Mouse (Mus musculus) lung, postnatal 25 days (tissue): ENCODE results near the gene Ano6.
A peak's percentile ranks its signal among the peaks of the same experiment; 100 is the strongest.

Experiments
- DNase-seq: peaks from one replicate; pipeline ENCODE4 v3.0.0; 2022; ENCODE audit warnings: low spot score

Gene Ano6

DNA sequence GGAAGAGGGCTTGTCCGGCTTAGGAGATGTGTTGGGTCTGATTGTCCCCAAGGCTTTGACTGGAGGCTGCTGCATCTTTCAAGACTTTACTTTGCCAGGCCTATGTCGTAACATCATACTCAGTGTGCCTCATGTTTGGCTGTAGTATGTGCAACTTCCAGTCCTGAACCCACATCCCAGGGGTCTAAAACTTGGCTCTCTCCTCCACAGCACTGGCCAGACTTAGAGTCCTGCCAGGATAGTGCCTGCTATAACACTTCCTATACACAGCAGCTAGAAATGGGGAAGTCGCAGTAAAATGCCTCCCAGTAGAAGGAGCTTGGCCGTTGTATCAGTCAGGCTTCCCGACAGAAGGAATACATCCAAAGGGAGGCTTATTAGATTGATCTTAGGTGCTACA lies 21.9 kb upstream of the Ano6 start:
- no peak for DNase-seq

DNA sequence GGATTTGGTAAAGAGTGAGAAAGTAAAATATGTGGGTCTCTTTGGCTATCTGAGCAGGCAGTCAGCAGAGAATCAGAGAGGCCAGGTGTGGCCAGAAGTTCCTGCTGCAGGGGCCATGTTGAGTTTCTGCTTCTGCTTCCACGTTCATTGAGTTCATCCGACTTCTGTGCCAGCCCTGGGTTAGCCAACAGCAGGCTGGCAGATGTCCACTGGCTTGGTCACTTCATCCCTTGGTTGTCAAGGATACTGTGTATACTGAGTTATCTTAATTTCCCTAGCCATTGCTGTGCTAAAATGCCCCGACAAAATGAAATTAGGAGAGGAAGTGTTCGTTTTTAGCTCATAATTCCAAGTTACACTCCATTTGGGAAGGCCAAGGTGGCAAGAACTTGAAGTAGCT lies 21.1 kb upstream of the Ano6 start:
- DNase-seq: no peak

GRCm38 (mm10) chr15:95770307-95770706 lies 20.3 kb upstream of the Ano6 start:
- no peak for DNase-seq

- no peak for DNase-seq
Measured at GRCm38 (mm10) chr15:95772374-95772773, 18.3 kb upstream of the Ano6 start.

DNA sequence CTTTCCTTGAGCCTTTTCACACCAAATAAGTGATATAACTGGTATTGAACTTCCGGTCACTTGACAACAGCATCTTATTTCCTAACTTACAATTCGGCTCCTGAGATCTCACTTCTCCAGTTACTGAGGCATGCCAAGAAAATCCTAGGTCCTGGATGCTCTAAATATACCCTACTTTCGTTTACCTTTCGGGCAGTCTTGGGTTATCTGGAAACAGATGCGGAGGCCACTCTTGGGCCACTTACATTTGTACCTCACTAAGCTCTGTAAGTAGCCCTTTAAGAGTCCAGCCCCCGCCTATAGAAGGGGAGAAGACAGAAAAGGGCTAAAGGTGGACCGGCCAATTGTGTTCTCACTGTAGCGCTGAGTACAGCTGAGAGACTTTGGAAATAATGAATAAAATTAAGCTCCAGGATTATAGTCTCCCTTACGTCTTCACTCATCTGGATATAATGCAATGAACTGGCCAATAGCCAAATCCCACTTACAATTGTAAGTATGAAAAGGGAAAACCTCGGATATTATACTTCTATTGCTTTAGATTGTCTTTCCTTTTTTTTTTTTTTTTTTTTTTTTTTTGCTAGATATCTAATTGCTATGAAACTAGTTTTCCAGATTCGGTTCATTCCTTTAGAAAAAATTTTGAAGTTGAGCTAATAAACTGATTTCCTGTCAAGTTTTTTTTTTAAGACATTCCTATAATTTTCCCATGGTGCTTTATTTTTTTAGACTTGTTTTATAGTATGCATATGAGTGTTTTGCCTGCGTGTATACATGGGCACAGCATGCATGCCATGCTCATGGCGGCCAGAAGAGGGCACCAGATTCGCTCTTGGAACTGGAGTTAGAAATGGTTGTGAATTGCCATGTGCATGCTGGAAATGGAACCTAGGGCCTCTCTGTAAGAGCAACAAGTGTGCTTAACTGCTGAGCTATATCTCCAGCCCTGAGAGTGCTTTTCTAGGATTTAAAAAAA lies 17.5 kb upstream of the Ano6 start:
- DNase-seq: peak; percentile 79

- DNase-seq: no peak
Measured at GRCm38 (mm10) chr15:95774197-95774596, 16.4 kb upstream of the Ano6 start.

DNA sequence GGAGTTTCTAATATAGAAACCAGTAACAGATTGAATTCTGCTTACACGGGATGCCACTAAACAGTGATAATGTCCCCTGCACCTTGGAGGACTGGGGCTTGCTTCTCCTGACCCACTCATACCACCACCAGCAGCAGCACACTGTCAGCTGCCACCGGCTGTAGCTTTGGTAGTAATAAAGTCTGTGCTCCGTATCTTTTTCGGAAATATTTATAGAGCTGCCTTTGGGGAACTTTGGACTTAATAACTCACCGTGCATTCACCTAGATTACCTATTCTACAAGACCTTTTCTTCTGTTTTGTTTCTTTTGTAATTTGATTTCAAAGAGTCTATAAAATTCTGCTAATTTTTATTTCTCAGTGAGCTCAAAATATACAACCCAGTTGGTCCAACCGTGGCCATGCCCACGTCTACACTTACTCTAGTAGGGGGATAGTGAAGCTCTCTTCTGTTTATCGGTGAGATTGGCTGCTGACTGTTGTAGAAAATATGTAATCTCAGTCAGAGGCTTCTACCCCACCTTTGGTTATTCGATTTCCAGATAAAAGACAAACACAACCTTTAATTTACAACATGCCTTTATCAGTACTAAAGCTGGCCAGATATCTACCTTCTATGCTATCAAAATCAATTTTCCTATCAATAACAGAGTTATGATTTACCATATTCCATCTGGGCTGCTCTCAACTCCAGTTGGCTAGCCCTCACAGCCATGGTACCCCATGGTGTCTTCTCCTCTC lies 15.8 kb upstream of the Ano6 start:
- DNase-seq: no peak

DNA sequence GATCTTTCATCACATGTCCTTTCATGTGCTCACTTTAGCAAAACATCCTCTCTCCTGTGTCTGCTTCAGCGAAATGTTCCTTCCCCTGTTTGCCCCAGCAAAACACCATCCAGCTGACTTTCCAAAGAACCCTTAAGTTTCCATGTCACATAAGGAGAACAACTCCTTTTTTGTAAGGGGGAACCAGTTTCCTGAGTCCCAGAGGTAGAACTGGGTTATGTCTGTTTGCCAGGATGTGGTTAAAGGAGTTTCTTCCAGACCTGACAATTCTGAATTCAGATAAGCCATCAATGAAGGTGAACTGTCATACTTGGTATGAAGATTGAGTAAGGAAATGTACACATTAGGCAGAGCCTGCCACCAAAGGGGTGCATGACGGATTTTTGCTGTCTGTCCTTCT lies 12.9 kb upstream of the Ano6 start:
- DNase-seq: no peak

- no peak for DNase-seq
Measured at GRCm38 (mm10) chr15:95778710-95779109, 11.9 kb upstream of the Ano6 start.

- DNase-seq: no peak
Measured at GRCm38 (mm10) chr15:95786624-95787023, 4.0 kb upstream of the Ano6 start.

GRCm38 (mm10) chr15:95787578-95787977 lies 3.1 kb upstream of the Ano6 start:
- DNase-seq: no peak

GRCm38 (mm10) chr15:95789562-95790528 lies 798 bp upstream of the Ano6 start:
- no peak for DNase-seq

DNA sequence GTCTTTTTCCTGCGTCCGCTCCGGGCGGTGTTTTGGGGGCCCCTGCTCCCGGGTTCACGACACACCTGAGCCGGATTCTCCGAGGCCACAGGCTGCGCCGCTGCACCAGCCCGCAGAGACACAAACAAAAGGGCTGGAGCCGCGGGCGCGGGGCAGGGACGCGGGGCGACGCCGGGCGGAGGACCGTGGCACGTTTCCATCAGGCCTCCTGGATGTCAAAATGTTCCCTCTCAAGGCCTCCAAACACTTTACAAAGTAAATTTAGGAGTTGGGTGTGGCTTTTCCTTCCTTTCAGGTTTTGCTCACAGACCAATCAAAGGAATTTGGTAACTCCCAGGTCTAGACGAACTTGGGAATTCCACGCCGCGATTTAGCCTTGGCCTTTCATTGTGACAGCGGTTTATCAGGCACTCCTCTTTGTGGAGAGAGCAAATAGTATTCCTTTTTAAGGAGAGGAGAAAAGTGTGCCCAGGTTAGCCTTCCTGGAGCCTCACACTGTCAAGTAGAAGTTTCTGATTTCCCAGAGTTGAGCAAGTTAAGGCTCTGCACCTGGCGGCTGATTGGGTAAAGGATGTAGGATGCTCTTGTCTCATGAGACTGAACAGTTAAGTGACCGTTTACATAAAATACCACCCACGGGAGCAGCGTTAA lies 623 bp downstream of the Ano6 start:
- peak; percentile 72 for DNase-seq

DNA sequence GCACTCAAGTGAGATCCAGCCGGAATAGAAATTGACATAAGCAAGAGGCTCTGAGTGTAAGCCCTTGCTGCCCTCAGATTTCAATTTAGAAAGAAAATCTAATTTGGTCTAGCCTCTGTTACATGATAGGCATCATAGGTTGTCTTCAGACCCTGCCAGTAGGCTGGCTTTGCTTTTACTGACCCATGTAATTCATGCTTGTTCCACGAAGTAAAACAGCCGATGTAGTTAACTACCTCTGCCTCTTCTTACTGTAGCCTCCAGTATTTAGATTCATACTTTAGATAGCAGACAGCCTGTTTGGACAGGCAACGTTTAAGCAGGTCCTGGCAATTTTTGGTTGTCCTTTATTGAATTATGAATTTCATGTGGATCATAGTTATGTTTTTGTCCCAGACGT lies 1.2 kb downstream of the Ano6 start:
- no peak for DNase-seq

DNA sequence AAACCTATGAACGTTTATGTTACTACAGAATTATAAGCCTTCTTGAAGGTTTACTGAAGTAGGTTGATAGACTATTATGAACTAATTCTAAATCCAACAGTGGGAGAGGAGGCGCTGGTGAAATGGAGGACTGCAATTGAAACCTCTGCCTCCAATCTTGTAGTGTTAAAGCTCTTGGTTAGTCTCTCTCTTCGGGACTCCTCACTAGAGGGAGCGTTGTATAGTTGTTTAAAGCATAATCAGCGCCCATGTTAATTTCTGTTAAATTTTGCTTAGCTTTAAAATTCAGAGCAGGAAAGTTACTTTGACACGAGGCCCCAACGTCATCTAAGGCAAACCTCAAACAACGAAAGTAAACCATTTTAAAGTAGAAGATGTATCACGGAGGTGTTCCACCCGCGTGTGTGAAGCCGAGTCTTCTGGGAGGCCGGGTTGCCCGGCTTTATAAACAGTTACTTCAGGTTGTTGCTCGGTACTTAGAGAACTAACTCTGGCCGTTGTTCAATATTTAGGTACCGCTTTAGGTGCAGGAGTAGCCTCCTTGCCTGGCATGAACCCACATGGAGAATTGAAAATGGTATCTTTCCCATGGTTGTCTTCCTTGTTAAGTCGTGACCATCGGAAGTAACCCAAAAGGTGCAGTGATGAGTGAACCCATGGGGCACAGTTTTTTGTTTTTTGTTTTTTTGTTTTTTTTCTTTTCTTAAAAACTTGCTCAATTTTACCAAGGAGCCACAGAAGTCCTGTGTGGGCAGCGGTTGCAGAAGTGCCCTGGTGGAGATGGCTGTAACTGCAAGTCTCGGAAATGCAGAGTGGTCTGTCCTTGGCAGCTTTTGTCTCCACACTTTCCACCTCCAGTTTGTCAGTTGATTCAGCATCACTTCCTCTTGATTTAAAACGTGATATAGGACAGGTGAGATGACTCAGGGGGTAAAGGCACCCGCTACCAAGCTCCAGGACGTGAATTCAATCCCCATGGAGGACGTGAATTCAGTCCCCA lies 1.9 kb downstream of the Ano6 start:
- no peak for DNase-seq

- DNase-seq: no peak
Measured at GRCm38 (mm10) chr15:95793748-95794491, 3.3 kb downstream of the Ano6 start.

GRCm38 (mm10) chr15:95794611-95795565 lies 4.2 kb downstream of the Ano6 start:
- DNase-seq: peak; percentile 66

DNA sequence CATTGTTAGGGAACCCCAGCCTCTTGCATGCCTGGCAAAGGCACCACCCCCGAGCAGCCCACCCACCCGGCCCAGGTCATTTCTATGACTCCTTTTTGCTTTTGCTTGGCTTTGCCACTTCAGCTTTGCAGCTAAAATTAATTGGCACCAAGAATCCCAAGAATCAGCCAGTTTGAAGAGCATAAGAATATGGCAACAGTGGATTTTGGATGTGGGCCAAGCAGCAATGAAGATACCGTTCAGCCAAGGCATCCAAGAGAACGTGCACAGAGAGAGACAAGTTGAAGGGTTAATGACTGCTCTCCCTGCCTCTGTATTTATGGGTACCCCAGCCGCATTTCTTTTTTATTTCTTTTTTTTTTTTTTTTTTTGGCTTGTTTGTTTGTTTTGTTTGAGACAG lies 5.4 kb downstream of the Ano6 start:
- no peak for DNase-seq
